Mouse (Mus musculus) small intestine, adult 2 months (tissue): ENCODE measurements around the gene Trpc2.

Experiments
- CTCF ChIP-seq: fragments of 200-500 bp; IDR thresholded peaks from 2 replicates; pipeline ENCODE4 v1.5.1; 2012; ENCODE audit warnings: low read depth, mild to moderate bottlenecking, control low read depth, inconsistent platforms, low read length, moderate library complexity, mixed read lengths; ENCODE audit not compliant: insufficient replicate concordance, insufficient read length; ENCODE audit errors: extremely low read depth
- POLR2A ChIP-seq: fragments of 200-500 bp; IDR thresholded peaks from 2 replicates; pipeline ENCODE4 v1.6.1; 2012; ENCODE audit warnings: low read depth, mild to moderate bottlenecking, control low read depth, inconsistent platforms, low read length, moderate library complexity

- no peak for TF ChIP-seq POLR2A
- TF ChIP-seq CTCF = no peak
These were observed 49.5 kb downstream of the Trpc2 start for GRCm38 (mm10) chr7:102132395-102132794.
